Mouse (Mus musculus) CD8-positive naive resting alpha-beta T cell, adult 57 days (primary cell): Measurements from ENCODE around the gene H2al1m. TPM values are rescaled to one million over a fixed set of nuclear protein-coding genes. Genes with fewer than 3 reads are reported as not detected.

Experiments
- total RNA-seq: library from RNA; stranded (reverse); gene quantifications from one replicate; pipeline ENCODE4 v1.2.4, GENCODE M21; 2023

The H2al1m gene
- total RNA-seq = not detected

GRCm38 (mm10) chrX:9283464-9283863, at the start of gene H2al1m:
Gene H2al1m, plus strand, starts transcription at chrX:9283764.

DNA sequence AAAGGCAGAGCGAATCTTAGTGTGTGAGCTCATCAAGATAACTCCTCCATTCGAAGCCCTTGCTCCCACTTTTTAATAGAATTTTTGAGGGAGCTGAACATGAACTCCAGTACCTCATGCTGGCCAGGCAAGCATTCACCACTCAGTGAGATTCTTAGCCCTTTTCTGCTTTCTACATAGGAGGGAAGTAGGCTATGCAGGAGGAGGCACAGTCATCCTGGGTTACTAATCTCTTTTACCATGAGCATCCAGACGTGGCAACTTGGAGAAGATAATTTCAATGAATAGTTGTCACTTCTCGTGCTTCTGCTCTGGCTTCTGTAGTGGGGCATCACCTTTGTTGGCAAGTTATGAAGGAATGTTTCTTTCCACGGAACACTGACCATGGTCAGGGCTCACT, 26.8 kb upstream of the H2al1m start, which contains the start of gene Gm14862:
Gene Gm14862, minus strand, starts transcription at position 134 of the 400 bp plus-strand sequence.

DNA sequence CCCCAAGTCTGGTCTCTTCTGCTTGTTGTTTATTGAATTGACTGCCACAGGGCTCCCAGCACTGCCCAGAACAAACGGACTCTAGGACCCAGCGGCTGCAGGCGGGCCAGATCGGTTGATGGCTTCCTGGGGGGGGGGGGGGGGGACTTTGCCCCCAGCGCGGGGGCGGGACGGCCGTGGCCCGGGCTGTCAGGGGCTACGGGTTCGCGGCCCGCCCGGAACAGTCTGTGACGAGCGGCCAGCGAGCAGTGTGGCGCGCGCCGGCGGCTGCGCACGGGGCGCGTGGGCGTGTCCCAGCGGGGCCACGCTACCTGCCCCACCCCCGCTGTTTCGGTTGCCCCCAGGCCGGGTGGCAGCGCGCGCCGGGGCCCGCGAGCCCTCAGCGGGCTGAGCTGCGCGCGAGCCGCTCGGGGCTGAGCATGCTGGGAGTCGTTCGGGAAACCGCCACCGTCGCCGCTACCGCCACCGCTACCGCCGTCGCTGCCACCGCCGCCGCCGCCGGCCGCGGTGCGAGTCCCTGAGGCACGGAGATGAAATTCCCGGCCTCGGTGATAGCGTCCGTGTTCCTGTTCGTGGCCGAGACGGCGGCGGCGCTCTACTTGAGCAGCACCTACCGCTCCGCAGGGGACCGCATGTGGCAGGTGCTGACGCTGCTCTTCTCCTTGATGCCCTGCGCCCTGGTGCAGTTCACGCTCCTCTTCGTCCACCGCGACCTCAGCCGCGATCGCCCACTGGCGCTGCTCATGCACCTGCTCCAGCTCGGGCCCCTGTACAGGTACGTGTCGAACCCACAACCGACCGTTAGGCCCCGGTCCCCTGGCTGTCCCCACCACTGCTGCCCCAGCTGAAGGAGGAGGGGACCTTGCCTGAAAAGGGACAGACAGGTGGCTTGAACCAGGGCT, 10.9 kb upstream of the H2al1m start, which contains the start of gene Xk:
Gene Xk, plus strand, starts transcription at position 297 of the 902 bp plus-strand sequence.

Other genes with a start within 250 kb of the H2al1m start
- not detected for gene Fthl17f, start 220.7 kb upstream of the H2al1m start, total RNA-seq
- gene 4930402K13Rik, start 179.2 kb upstream of the H2al1m start, total RNA-seq = not detected
- gene Lancl3, start 83.9 kb upstream of the H2al1m start, total RNA-seq = not detected
- gene Gm14862, start 26.9 kb upstream of the H2al1m start, total RNA-seq = not detected
- 0.83 TPM for gene Xk, start 11.0 kb upstream of the H2al1m start, total RNA-seq
- not detected for gene H2al1k, start 66.9 kb downstream of the H2al1m start, total RNA-seq
- 20.1 TPM for gene Cybb, start 204.0 kb downstream of the H2al1m start, total RNA-seq